Mouse (Mus musculus) E14TG2a.4 (cell line): ENCODE measurements around the gene Metap1d.

Experiments used
- H3K27me3 ChIP-seq: 2 replicates; pipeline ENCODE4 v1.6.1; 2014; ENCODE audit warnings: low read length, control low read depth; ENCODE audit not compliant: insufficient read depth
- H3K36me3 ChIP-seq: 2 replicates; pipeline ENCODE4 v1.6.1; 2014; ENCODE audit warnings: low read length, control low read depth; ENCODE audit not compliant: insufficient read depth
- H3K4me1 ChIP-seq: replicated peaks from 2 replicates; pipeline ENCODE4 v1.6.1; 2014; ENCODE audit warnings: low read depth, low read length, control low read depth
- H3K4me3 ChIP-seq: replicated peaks from 2 replicates; pipeline ENCODE4 v1.5.1; 2014; ENCODE audit warnings: mild to moderate bottlenecking, low read length
- H3K9me3 ChIP-seq: 2 replicates; pipeline ENCODE4 v1.6.1; 2014; ENCODE audit warnings: low read length, control low read depth
- CTCF ChIP-seq: conservative IDR thresholded peaks from 2 replicates; pipeline ENCODE4 v1.5.1; 2014; ENCODE audit warnings: low read length
- NANOG ChIP-seq: IDR thresholded peaks from 2 replicates; pipeline ENCODE4 v1.6.1; 2014; ENCODE audit warnings: borderline replicate concordance, low read length, mixed read lengths
- POU5F1 ChIP-seq: IDR thresholded peaks from 2 replicates; pipeline ENCODE4 v1.6.1; 2014; ENCODE audit warnings: low read length, borderline replicate concordance

Metap1d gene

GRCm38 (mm10) chr2:71550330-71550729, 97.3 kb downstream of the Metap1d start:
- H3K9me3 ChIP-seq, result no peaks in the 10 kb centered on the region
- TF ChIP-seq NANOG (peak; percentile 41; the same call in 1 of the 2 replicates), CTCF (no peak)

DNA sequence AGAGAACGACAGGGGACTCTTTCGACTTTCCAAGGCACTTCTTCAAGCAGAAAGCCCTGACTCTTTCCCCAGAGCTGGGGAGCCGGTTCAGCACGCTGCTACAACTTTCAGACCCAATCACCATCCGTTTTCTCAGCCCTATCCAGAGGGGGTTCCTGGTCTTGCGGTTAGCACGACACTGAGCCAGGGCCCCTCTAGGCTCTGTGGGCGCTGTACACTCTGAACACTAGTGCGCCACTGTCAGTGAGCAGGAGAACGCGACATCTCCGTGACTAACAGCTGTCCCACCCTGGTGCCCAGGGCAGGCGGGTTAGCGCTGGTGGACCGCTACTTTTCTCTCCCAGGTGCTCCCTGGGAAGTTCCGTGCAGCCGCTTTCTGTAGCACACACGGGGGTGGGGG, 98.6 kb downstream of the Metap1d start:
- Histone ChIP-seq H3K27me3 (peaks cover 77% of the 10 kb centered on the region), H3K4me1 (peaks cover 30% of the 10 kb centered on the region), H3K4me3 (no peak overlapping the region), H3K36me3 (no peaks in the 10 kb centered on the region), H3K9me3 (no peaks in the 10 kb centered on the region)
- TF ChIP-seq POU5F1, result no peak
- no peak for TF ChIP-seq CTCF
- TF ChIP-seq NANOG, result no peak

More at GRCm38 (mm10) chr2:71550330-71550729, 97.3 kb downstream of the Metap1d start:
- no peaks in the 10 kb centered on the region for H3K36me3 ChIP-seq
- peaks cover 87% of the 10 kb centered on the region for H3K27me3 ChIP-seq
- no peak overlapping the region for H3K4me3 ChIP-seq
- H3K4me1 ChIP-seq, result peaks cover 35% of the 10 kb centered on the region

DNA sequence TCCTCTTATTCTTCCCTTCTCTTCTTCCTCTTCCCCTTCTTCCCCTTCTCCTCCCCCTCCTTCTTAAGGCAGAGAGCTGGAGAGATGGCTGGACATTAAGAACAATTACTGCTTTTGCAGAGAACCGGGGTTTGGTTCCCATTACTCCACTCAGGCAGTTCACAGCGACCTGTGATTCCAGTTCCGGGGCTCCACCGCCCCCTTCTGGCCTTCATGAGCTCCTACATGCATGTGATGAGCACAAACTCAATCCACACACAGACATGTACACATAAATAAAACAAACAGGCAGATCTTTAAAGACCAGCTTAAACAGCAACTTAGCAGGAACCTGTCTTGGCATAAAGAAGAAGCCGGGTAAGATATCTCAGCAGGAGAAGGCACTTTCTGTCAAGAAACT, 103.0 kb downstream of the Metap1d start:
- peaks cover 4% of the 10 kb centered on the region for H3K9me3 ChIP-seq
- H3K4me3 ChIP-seq, result no peak overlapping the region
- H3K4me1 ChIP-seq, result peaks cover 10% of the 10 kb centered on the region
- TF ChIP-seq CTCF, result peak; percentile 63
- no peak for TF ChIP-seq POU5F1
- TF ChIP-seq NANOG, result no peak
- no peaks in the 10 kb centered on the region for H3K36me3 ChIP-seq
- peaks cover 49% of the 10 kb centered on the region for H3K27me3 ChIP-seq

DNA sequence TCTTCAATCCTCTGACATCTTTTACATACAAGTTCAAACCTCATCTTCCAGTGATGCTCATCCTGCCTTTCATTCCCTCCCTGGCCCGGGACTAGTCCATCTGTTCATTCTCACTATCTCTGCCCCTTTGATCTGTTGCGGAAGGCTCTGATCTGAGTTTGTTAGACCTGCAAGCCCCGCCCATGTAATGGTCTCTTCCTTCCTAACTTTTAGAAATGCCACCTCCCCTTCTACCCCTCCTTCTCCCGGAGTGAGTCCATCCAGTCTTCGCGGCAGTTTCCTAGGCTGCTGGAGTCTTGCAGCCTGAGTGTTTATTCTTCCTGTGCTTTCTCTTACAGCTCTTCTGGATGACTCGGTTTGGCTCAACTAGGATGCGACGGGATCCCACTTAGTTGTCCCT, 113.4 kb downstream of the Metap1d start:
- Histone ChIP-seq H3K4me1 (peaks cover 12% of the 10 kb centered on the region), H3K9me3 (no peaks in the 10 kb centered on the region), H3K36me3 (no peaks in the 10 kb centered on the region), H3K27me3 (peaks cover 26% of the 10 kb centered on the region), H3K4me3 (no peak overlapping the region)
- no peak for TF ChIP-seq NANOG
- no peak for TF ChIP-seq CTCF
- no peak for TF ChIP-seq POU5F1

DNA sequence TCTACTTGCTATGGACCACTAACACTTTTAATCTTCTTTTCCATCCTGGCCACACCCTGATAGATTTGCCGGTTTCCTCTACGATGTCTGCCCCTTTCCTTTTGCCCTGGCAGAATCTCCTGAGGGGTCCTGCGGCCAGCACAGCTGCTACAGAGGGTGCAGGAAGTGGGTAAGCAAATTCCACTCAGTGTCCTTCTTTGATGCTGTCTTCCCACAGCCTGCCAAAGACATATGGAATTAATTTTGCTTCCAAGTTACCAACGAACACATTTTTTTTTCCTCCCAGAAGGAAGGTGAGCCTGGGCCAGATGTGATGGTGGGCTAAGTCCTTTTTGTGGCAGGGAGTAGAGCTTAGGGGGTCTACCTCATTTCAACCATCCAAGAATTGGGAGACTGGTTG, 120.7 kb downstream of the Metap1d start:
- TF ChIP-seq POU5F1 (no peak), NANOG (no peak), CTCF (no peak)
- Histone ChIP-seq H3K4me1 (no peaks in the 10 kb centered on the region), H3K9me3 (no peaks in the 10 kb centered on the region), H3K36me3 (no peaks in the 10 kb centered on the region), H3K27me3 (peaks cover 34% of the 10 kb centered on the region), H3K4me3 (no peak overlapping the region)
